Mouse (Mus musculus): ENCODE measurements at regions not wholly inside any gene's neighbourhood (a gene's known extent, or its start where the extent isn't known, plus 50 kb on each side); places are given as distances from the start of the nearest gene placed in this dataset.
A peak's percentile ranks its signal among the peaks of the same experiment; 100 is the strongest.

DNA sequence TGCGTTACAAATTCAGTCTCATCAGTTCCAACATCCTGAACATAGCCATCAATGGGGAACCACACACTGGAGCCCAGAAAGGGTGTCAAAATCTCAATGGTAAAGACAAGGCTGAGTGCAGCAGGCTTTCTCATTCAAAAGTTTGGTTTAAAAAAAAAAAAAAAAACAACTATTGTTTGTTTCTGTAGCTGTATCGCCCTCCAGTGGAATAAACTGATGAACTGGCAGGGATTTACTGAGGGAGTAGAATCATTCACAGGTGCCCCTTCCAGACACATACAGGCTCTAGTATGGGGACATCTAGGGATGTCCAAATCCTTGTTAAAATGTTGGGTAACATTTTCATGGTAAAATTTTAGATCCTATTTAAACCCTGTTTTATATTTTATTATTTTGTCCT, 361.6 kb upstream of the Lmcd1 start:
- no peak for DNase-seq

DNA sequence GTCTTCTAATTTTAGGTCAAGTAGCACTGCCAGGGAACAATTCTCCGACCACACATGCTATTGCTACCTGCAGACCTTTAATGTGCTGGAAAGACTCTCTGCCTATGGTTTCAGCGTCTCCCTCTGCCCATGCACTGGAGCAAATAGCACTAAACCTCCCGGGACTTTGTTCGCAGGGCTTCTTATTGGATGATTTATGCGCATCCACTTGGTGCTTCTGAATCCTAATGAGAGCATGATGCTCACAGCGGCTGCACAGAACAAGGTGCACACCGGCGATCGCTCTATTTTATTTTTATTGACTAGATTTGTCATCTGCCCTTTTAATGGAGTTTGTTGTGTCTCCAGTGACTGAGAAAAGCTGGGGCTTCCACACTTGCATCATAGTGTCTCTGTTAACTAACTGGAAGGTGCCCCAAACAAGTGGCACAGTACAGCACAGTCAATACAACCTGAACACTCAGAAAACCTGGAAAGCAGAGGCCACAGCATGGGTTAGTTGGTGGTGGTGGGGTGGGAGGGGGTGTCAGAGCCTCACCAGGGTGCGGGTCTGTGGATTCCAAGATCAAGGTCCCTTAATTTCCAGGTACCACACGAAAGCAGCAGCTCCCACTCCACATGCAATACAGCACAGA, 359.7 kb upstream of the Lmcd1 start:
- DNase-seq, result no peak

DNA sequence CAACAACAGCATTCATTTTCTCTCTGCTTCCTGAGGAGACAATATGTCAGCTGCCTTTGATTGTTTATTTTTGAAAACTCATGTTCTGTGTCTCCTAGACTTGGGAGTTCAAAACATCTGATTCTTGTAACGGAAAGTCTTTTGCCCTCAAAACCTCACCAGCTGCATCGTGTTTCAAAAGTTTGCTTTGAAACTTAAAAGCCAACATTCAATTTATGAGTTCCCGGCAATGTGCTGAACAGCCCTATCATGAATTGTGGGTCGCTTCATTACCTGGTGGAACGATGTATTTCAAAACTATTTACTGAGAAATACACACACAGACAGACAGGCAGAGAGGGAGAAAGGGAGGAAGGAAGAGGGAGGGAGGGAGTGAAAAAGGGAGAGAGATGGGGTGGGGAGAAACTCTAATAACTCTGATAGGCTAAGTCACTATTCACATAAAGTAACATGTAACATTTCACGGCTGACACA, 356.3 kb upstream of the Lmcd1 start:
- no peak for DNase-seq

DNA sequence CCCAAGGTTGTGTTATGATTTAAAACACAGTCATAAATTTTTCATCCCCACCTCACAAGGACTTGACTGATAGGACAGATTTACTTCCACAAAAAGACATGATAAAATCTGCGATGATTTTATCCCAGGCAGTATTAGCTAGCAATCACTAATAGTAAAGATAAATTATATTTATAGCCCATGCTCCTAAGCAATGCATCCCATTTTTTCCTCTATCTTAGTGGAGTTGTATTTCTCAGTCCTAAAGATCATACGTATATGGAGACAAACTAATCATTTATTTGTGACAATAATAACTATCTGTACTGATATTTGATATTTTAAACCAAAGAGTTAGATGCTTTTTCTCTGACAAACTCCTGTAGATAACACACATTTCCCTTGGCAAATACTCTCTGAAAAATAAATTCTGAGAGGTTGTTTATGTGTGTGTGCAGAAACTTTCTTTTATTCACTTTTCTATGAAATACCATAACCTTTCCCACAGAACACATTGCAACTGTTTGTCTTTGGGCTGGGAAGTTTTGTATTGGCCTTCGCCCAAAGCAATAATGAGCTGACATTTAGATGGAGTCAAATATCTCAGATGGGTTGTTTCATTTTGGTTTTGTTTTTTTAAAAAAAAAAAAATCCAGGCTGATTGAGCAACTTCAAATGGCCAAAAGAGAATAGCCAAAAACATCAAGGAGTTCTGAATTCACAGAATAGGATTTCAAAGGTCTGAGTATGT, 355.5 kb upstream of the Lmcd1 start:
- no peak for DNase-seq

DNA sequence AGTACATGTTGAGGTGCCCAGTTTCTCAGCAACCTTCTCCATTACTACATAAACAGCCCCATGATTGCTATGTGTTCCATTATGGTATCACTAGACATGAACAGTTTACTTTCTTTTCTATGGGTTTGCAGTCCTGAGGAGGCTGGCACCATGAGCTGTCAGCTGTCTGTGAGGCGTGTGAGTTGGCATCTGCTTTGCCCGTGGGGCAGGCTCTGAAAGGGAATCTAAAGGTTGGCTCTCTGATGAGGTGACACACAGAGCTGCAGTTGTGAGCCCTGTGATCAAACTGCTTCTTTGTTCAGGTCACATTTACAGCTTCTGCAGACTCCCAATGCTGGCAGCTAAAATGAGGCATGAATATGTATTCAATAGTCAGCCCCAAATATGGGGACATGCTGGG, 341.0 kb upstream of the Lmcd1 start:
- no peak for DNase-seq

DNA sequence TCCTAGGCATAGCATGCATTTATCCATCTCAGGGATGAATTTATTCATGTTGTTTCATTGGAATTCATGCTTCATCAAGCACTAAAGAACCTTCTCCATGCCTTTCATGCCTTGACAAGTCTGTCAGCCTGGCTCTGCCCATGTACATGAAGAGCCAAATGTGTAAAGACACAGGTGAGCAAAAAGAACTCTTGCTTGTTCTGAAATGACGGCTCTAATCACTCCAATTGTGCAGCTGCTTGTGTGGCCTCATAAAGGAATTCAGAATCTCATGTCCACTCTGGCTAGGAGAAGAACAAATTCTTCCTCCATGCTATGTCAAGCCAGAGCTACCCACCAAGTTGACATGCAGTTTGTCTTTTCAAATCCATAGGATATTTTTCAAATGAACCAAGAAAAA, 319.2 kb upstream of the Lmcd1 start:
- no peak for DNase-seq

DNA sequence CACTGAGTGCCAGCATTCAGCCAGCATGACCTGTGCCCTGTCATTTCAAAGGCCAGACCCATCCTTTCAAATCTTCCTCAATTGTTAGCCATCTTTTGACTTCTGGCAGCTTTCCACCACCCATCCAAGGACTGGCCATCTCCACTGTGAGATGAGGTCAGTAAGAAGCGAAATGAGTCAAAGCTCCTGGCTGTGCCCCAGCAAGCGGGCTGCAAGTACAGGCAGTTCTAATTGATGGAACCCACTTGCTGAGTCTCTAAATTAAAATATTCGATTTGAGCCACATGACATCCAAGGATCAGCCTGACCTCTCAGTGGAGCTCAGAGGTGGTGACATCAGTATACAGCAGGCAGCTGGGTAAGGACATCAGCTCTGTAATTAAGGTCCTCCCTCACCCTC, 307.8 kb upstream of the Lmcd1 start:
- no peak for DNase-seq

DNA sequence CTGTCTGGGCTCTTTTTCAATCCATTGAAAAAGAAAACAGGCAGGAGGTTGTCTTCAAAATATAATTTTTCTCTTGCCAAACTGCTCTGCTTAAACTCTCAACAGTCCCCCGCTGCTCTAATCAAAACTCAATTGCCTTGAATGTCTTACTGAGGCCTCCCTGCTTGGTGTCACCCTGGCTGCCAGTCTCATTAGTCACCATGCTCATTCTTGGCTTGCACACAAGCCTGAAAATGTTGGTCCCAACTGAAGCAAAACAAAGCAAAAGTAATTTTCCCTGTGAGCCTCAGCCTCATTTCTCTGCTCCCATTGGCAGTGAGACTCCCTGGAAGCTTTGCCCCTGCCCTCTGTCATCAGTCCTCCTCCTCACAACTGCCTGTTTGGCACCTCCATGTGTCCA, 288.1 kb upstream of the Lmcd1 start:
- no peak for DNase-seq

DNA sequence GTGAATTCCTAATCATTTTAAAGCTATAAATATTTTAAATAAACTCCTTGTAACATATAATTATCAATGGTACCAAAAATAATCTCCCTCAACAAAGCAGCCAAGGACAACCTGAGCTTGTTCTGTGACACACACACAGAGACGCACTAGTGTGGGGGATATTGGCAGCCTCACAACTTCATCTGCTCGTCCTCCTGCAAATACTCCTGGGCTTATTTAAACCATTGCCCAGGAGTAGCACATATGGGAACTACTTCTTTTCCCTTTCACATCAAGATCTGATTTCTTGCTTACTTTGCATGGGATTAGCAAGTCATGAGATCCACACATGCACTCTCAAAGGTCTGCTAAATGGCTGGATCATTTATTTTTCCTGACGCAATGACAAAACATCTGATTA, 277.7 kb upstream of the Lmcd1 start:
- no peak for DNase-seq

DNA sequence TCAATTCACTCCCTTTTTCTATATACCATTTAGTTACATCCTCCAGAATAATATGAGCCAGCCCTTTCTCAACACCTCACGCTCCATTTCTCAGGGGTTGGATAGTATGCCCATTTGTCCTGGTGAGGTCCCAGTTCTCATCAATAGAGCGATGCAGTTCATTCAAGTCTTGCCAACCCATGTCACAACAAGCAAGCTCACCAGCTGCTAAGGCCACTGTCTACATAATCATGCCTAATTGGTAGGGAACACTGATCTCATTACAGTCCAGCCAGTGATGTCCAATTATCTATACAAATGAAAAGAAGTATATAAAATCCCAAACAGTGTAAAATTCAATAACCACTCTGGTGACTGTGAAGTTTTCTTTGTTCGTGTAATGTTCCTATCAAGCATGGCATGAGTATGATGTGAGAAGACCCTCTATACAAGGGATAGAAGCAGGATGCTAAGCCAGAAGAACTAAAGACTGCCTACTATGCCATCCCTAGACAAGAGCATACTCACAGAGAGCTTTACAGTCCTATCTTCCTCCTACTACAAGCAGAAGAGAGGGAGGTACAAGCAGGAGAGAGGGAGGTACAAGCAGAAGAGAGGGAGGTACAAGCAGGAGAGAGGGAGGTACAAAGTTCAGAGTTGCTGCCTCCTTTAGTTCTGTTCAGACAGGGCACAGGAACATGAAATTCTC, 269.6 kb upstream of the Lmcd1 start:
- DNase-seq, result no peak

DNA sequence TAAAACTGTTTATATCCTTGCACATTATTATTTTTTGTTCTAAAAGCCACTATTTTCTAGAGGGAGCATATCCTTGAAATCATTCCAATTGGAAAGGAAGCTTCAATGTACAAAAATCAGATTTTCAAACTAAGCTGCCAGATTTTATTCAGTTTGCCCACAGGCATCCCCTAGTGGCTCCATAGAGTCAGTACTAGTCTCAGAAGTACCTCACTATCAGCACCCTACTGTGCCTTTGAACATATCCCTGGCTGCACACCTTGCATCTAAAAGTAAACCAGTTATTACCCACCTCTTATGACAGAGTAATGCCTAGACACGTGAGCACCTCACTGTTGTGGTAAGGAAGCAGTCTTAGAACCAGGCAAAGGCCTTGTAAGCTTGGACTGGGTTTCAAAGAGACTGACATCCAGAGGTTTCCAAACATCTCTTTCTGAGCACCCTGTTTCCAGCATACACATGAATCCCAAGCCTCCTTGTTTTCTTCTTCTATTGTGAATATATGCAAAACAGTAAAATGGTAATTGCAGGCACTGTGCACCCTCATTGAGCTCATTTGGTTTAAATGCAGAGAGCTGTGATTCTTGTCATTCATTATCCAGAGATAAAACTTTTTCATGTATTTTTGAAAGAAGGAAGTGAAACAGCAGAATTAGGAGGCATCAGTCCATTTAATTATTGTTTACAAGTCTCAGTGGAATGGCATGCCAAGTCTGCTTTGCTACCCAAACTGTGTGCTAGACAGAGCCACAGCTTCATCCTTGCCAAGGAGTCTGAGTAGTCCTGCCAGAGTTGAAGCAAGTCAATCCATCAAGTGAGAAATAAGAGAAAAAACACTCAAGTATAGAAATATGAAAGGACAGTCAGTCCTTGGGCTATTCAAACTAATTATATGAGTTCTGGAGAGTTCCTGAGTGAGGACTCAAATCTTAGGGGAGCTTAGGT, 247.0 kb upstream of the Lmcd1 start:
- DNase-seq, result no peak

DNA sequence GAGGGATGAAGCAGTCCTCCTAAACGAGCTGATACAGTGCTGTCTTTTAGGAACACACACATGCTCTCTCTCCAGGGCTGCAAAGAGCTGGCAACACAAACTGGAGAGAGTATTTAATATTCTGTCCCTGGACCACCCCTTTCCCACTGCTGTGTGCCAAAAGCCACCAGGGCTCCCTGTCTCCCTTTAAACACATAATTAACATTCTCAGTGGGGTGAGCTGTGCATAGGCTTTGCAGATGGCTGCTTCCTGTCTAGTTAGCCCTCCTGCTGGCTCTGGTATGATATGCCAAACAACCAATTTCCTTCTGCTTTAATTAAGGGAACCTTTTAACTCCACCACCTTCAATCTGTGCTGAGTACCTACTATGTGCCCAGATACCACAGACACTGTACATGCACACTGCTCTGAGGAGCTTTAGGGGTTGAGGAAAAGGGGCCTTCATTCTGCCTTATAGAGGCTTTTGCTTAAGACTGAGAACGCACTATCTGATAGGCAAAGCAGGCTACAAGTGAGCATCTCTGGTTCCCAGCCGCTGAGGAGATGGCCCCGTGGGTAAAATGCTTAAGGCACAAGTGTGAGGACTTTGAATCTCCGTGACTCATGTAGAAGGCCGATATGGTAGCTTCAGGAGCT, 222.9 kb upstream of the Lmcd1 start:
- no peak for DNase-seq

DNA sequence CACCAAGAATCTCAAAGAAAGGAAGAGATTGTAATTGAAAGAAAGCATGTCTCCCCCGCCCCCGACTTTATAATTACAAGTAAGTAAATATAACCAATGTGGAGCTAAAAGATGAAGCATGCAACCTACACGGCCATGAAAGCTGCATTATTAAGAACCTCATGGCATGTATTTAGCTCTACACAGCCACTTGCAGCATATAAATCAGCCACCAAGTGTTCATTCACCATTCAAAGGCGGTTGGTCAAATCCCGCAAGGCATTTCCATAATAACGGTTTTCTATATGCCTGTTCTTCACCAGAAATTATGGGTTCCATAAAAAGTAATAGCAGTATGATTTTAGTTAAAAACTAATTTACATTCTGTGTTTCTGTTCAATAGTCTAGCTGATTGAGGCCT, 221.4 kb upstream of the Lmcd1 start:
- no peak for DNase-seq

DNA sequence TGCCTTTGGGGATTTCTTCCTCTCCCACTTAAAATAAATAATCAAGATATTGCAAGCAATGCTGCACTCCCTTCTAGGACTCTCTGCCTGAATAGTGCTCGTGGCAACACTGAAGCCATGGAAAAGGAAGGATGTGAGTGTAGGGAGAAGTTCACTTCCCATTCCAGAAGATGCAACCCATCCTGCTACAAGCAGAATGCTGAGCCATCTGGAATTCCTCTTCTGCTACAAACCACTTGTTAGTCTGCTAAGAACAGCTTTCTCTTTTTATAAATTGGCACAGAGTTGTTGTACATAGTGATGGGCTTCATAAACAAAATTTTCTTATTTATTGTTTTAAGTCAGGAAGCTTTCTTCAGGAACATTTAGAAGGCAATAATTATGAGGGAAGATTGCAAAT, 215.7 kb upstream of the Lmcd1 start:
- no peak for DNase-seq

DNA sequence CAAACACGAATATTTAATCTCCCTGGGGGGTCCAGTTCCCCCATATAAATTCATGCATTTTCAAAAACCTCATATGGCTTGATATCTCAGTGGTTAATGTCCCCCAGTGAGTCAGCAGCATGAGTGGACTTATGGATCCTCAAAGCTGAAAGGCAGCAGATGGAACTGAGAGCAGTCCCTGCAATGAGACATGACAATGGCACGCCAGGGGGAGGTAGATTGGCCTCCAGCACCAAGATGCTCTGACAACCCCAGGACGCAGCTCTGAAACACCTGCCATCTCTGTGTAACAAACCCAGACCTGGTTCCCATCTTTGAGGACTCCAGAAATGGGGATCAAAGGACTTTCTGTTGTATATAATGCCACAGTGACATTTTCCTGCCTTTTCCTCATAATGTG, 210.6 kb upstream of the Lmcd1 start:
- DNase-seq, result no peak

DNA sequence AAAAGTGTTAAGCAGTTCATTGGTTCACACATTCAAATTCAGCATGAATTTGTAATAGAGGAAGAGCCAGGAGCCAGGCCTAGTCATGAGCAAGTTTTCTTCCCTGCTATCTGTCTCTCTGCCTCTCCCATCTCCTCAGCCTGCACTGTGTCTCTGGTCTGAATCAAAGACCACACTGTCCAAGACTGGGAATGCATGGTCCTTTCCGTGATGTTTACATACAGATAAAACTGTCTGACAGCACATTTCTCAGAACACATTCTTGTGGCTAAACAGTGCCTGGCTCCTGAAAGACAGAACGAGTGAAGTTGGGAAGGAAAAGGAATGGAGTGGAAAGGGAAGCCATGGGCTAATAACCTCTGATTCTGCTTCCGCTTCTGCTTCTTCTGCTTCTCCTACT, 183.0 kb upstream of the Lmcd1 start:
- no peak for DNase-seq

DNA sequence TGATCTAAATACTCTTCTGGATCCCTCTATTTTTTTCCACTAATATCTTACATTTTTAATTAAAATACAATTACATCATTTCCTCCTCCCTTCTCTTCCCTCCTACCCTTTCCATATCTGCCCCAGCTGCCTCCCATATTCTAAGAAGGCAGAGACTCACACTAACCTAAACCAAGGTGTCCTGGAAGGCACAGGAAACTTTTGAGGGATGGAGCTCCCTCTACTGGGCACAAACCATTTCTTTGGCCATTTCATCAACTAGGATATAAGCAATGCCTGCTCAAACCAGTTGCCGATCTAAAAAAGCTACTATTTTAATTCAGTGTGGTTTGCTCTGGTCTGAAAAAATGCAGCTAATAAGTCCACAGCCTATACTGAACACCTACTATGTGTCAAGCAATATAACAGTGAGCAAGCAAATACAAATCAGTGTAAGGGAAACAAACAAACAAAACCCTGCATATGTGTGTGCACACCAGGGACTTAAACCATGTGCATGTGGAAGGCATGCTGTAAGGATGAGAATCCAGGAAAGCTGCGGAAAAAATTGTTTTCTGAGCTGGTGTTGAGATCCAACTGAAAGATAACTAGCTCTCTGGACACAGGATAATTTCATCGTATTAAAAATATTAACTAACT, 182.3 kb upstream of the Lmcd1 start:
- DNase-seq, result no peak

DNA sequence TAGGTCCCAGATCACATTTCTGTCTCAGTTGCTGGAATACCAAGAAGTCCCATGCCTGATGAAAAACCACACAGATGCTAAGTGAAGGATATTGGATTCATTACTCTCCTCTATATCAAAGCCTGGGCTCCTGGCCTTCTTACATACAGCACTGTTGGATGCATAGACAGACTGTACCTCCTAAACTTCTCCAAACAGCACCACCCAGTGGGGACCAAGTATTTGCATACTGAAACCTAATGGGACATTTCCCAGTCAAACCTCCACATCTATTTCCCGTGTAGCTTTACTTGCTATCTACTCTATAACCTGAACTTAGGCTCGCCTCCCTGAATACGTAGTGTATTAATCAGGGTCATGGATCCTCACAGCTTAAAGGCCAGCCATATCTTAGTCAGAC, 180.3 kb upstream of the Lmcd1 start:
- no peak for DNase-seq

DNA sequence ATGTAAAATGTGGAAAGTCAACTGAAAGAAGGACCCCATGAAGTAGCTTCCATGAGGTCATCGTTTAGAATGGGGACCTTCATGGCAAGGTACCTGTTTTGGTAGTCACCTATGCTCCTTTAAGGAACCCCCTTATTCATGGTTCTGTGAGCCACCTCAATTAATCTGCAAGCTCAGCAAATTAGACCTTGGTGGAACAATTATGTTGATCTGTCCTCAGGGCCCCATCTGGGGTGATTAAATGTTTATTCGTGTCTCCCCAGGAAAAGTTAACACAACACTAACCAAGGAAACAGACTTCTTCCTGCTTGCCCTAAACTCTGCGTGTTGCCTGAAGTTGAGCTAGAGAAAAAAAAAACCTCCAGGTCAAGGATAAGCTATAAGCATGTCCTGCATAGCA, 175.9 kb upstream of the Lmcd1 start:
- DNase-seq, result no peak

DNA sequence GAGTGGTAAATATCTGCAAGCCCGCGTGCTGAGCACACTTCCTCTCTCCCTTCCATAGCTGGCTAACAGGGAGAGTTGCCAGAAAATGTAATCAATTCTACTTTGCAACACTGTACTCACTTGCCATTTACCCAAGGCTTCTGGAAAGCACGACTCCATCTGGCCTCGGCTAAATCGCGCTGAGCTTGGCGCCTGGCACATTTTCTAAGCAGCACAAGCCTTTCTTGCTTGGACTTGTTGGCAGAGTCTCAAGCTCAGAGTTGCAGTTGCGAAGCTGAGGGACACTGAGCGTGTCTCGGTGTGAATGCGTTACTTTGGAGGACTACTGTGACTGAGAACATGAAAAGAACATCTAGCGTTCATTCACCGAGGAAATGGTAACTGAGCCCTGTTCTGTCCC, 164.9 kb upstream of the Lmcd1 start:
- no peak for DNase-seq

DNA sequence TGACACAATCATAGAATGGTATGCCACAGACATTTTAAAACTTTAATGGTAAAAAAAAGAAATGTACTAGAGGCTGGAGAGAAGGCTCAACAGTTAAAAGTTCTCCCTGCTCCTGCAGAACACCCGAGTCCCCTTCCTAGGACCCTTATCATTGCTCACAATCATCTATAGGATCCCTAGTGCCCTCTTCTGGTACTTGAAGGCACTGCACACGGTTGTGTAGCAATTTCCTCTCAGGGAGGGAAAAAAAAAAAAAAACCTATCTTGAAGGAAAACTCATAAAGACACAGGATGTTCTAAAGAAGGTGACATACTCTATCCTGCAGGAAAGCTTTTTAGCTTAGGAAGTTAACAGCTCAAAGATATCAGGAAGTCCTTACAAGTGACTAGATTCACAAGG, 154.4 kb upstream of the Lmcd1 start:
- no peak for DNase-seq

DNA sequence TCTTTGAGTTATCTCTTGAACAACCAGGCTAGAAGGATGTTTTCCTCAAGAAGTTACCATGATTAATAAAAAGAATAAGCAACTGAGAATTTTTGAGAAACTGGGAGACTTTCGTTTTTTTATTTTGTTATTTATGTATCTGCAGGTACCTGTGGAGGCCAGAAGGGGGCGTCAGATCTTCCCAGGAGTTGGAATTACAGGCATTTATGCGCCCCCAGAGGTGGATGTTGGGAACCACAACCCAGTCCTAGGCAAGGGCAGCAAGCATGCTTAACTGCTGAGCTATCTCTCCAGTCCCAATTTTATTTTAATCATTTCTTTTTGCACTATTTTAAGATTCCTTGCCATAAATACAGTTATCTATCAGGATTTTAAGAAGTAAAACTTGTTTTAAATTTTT, 140.0 kb upstream of the Lmcd1 start:
- DNase-seq, result peak; percentile 17
